Mouse (Mus musculus): ENCODE results near the gene Trdmt1.

- TF ChIP-seq POLR2A (IDR thresholded peaks at IDR 0.05; ENCODE audit: extremely low read depth, insufficient read depth, low read length) (no peak), CTCF (IDR thresholded peaks at IDR 0.05; ENCODE audit: low read depth, low read length) (no peak)
Measured at GRCm38 (mm10) chr2:13553966-13554365, 9.5 kb upstream of the Trdmt1 start.

All from liver, adult 2 months (tissue).